Mouse (Mus musculus) embryonic facial prominence, embryonic 12.5 days (tissue): Measurements from ENCODE around the gene Hoxc5. TPM values are rescaled to one million over a fixed set of nuclear protein-coding genes. Genes with fewer than 3 reads are reported as not detected.

Experiments
- ATAC-seq: fragments of 200-750 bp; cut with Nextera tagmentation; 2 replicates; pipeline ENCODE4 v1.8.0; 2017; ENCODE audit not compliant: insufficient number of reproducible peaks, insufficient read depth, low FRiP score, low TSS enrichment
- H3K27ac ChIP-seq: fragments of 300-500 bp; sonication (generic); 2 replicates; pipeline ENCODE4 v1.5.1; 2016; ENCODE audit warnings: mild to moderate bottlenecking
- H3K27me3 ChIP-seq: fragments of 300-500 bp; sonication (generic); 2 replicates; pipeline ENCODE4 v1.6.1; 2016; ENCODE audit warnings: mild to moderate bottlenecking, moderate library complexity
- H3K36me3 ChIP-seq: fragments of 300-500 bp; sonication (generic); 2 replicates; pipeline ENCODE4 v1.6.1; 2016; ENCODE audit warnings: mild to moderate bottlenecking
- H3K4me1 ChIP-seq: fragments of 300-500 bp; sonication (generic); 2 replicates; pipeline ENCODE4 v1.6.1; 2016
- H3K4me2 ChIP-seq: fragments of 300-500 bp; sonication (generic); replicated peaks from 2 replicates; pipeline ENCODE4 v1.6.1; 2016; ENCODE audit warnings: mild to moderate bottlenecking, moderate library complexity
- H3K4me3 ChIP-seq: fragments of 300-500 bp; sonication (generic); 2 replicates; pipeline ENCODE4 v1.5.1; 2016; ENCODE audit warnings: mild to moderate bottlenecking
- H3K9ac ChIP-seq: fragments of 300-500 bp; sonication (generic); 2 replicates; pipeline ENCODE4 v1.6.1; 2016; ENCODE audit warnings: mild to moderate bottlenecking, moderate library complexity
- H3K9me3 ChIP-seq: fragments of 300-500 bp; sonication (generic); 2 replicates; pipeline ENCODE4 v1.6.1; 2016; ENCODE audit warnings: mild to moderate bottlenecking, moderate library complexity
- WGBS: fragments of 180-500 bp; shearing (Covaris S2); methylation state at CpG from one replicate; pipeline ENCODE4 v1.1.7; 2016; 5-methylcytosine and 5-hydroxymethylcytosine counted together
- polyA plus RNA-seq: library from polyadenylated mRNA; unstranded; fragments of >200 nt; fragmentation: Nextera tagmentation; extraction: Ambion mirVana; gene quantifications from 2 replicates; pipeline ENCODE4 v1.2.1, GENCODE M21; 2016

The Hoxc5 gene
- polyA plus RNA-seq, 1 experiment from 2014 or later = 2.4 TPM

DNA sequence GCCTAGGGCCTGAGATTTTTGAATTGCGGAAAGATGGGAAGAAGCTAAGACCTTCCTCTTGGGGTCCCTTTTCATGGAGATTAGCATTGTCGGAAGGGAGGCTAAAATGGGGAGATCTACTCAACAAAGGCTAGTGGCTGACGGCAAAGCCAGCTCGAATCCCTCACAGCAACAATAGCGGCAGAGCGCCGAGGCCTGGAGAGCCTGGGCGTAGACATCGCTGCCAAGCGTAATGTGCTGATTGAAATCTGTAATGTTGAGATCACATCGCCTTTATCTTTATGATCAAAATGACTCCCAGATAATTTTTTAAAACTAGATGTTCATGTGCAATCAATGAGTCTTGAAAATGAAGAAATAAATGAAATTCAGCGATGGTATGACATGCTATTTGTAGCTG is 32.8 kb upstream of the Hoxc5 start:
- WGBS = 1% methylated on average over 12 of the region's 12 CpGs
- no peaks in the 10 kb centered on the region for H3K9me3 ChIP-seq
- H3K9ac ChIP-seq = no peak overlapping the region
- H3K4me1 ChIP-seq = no peaks in the 10 kb centered on the region
- no peaks in the 10 kb centered on the region for H3K36me3 ChIP-seq
- no peak for ATAC-seq
- no peak overlapping the region for H3K27ac ChIP-seq
- no peak overlapping the region for H3K4me2 ChIP-seq
- H3K27me3 ChIP-seq = peaks cover 98% of the 10 kb centered on the region
- H3K4me3 ChIP-seq = no peak overlapping the region

- no peak overlapping the region for H3K4me2 ChIP-seq
- H3K4me3 ChIP-seq = no peak overlapping the region
- H3K9ac ChIP-seq = no peak overlapping the region
- WGBS = under 1% methylated on average over 27 of the region's 27 CpGs
- peaks cover 98% of the 10 kb centered on the region for H3K27me3 ChIP-seq
- ATAC-seq = no peak
- H3K4me1 ChIP-seq = no peaks in the 10 kb centered on the region
- no peak overlapping the region for H3K27ac ChIP-seq
- no peaks in the 10 kb centered on the region for H3K9me3 ChIP-seq
- no peaks in the 10 kb centered on the region for H3K36me3 ChIP-seq
Measured at GRCm38 (mm10) chr15:102934897-102935296, 32.3 kb upstream of the Hoxc5 start.

DNA sequence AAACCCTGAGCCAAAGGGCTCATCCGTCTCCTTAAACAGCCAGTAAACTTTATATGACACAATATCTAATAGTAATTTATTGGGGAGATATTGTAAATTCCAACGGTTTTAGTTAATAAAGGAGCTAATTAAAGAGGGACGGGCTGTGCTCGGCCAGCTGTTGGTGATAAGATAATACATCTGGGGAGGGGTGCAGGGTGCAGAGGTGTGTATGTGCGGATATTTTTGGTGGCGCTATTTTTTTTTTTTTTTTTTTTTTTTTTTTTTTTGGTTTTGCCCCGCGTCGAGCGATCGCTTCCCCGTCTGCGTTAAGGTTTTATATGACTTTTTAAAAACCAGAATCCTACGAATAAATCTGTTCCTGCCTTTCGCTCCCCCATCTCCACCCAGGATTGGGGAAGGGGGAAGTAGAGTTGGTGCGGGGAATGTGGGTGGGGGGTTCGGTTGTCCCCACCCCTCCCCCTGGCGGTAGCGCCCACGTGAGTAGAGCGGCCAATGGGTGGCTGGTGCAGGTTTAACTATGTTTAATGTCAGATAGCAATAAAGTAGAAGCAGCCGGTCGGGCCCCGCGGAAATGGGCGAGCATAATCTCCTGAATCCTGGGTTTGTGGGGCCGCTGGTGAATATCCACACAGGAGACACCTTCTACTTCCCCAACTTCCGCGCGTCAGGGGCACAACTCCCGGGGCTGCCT is 30.8 kb upstream of the Hoxc5 start, which contains the start of gene Hoxc12:
Hoxc12 (plus strand) TSS at position 479 of the 694 bp plus-strand sequence.
- 3% methylated on average over 31 of the region's 31 CpGs for WGBS
- Histone ChIP-seq H3K27ac (no peak within 1 kb of the TSS), H3K9ac (no peak within 1 kb of the TSS), H3K4me1 (no peaks in the 10 kb centered on the region), H3K36me3 (no peaks in the 10 kb centered on the region), H3K4me3 (no peak within 1 kb of the TSS), H3K9me3 (no peaks in the 10 kb centered on the region), H3K4me2 (no peak within 1 kb of the TSS), H3K27me3 (peaks cover 98% of the 10 kb centered on the region)
- ATAC-seq = no peak

DNA sequence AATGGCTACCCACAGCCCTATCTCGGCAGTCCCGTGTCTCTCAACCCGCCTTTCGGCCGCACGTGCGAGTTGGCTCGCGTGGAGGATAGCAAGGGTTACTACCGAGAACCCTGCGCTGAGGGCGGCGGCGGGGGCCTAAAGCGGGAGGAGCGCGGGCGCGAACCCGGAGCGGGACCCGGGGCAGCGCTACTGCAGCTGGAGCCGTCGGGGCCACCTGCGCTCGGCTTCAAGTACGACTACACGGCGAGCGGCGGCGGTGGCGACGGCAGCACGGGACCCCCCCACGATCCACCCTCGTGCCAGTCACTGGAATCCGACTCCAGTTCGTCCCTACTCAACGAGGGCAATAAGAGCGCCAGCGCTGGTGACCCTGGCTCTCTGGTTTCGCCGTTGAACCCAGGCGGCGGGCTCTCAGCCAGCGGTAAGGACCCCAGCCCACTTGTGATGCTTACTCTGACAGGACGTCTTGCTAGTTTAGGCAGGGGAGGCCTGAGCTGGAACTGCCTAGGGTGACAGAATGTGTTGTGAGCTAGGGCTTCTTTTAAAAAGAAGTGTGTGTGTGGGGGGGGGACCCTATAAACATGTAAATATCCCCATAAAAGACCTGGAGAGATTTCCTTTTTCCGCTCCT is 30.1 kb upstream of the Hoxc5 start:
- Histone ChIP-seq H3K9ac (no peak overlapping the region), H3K4me2 (no peak overlapping the region), H3K27me3 (peaks cover 98% of the 10 kb centered on the region), H3K36me3 (no peaks in the 10 kb centered on the region), H3K9me3 (no peaks in the 10 kb centered on the region), H3K27ac (no peak overlapping the region), H3K4me1 (no peaks in the 10 kb centered on the region), H3K4me3 (no peak overlapping the region)
- 1% methylated on average over 50 of the region's 50 CpGs for WGBS
- ATAC-seq = no peak

GRCm38 (mm10) chr15:102939256-102940155 is 27.7 kb upstream of the Hoxc5 start:
- no peaks in the 10 kb centered on the region for H3K36me3 ChIP-seq
- H3K4me1 ChIP-seq = no peaks in the 10 kb centered on the region
- H3K27me3 ChIP-seq = peaks cover 97% of the 10 kb centered on the region
- no peak overlapping the region for H3K27ac ChIP-seq
- ATAC-seq = no peak
- H3K9me3 ChIP-seq = no peaks in the 10 kb centered on the region
- no peak overlapping the region for H3K9ac ChIP-seq
- no peak overlapping the region for H3K4me3 ChIP-seq
- under 1% methylated on average over 34 of the region's 34 CpGs for WGBS
- no peak overlapping the region for H3K4me2 ChIP-seq

DNA sequence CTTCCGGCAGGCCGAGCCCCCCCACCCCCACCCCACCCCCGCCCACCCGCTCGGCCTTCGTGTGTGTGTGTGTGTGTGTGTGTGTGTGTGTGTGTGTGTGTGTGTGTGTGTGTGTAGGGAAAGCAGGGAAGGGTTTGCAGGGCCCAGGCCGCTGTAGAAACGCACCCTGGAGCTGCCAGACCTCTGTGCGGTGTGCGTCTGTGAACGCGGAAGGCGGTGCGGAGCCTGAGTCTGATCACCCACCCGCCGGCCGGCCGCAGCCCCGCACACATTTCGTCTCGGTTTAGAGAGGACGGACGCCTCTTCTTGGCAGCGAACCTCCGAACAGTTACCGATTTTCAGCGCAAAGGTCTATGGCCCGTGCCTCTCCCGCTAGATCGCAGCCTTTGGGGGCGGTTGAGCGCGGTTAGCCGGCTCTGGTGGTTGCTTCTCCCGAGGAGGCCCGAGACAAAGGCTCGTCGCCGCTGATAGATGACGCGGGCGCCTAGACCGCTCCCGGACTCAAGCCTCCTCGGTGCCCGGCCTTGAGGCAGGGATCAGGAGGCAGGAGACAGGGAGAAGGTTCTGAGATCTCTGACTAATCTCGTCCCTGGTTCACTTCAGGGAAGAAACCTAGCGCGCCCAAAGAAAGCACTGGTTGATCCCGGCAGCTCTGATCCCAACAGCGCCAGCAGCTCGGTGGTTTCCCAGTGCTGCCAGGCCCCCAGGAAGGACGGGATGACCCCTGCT is 24.3 kb upstream of the Hoxc5 start:
- peaks cover 98% of the 10 kb centered on the region for H3K27me3 ChIP-seq
- no peaks in the 10 kb centered on the region for H3K9me3 ChIP-seq
- no peak overlapping the region for H3K27ac ChIP-seq
- H3K9ac ChIP-seq = no peak overlapping the region
- H3K4me2 ChIP-seq = no peak overlapping the region
- ATAC-seq = no peak
- H3K4me3 ChIP-seq = no peak overlapping the region
- WGBS = under 1% methylated on average over 49 of the region's 53 CpGs
- no peaks in the 10 kb centered on the region for H3K4me1 ChIP-seq
- H3K36me3 ChIP-seq = no peaks in the 10 kb centered on the region

DNA sequence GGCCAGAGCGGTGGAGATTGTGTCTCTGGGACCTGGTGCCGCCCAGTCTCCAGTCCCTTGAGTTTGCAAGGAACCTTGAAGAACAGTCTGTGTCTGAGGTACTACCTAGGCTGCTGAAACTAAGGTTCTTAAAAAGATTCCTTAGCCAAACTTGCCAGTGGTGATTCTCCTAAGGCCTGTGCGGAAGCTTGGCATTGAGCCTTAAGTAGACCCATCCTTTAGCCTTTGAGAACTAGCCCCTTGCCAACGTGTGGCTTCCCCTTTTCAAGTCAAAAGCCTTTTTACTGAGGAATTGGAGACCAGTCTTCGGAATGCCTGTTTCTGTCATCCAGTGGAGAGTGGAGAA is 23.8 kb upstream of the Hoxc5 start:
- Histone ChIP-seq H3K9ac (no peak overlapping the region), H3K36me3 (no peaks in the 10 kb centered on the region), H3K27me3 (peaks cover 98% of the 10 kb centered on the region), H3K9me3 (no peaks in the 10 kb centered on the region), H3K4me1 (no peaks in the 10 kb centered on the region), H3K4me2 (no peak overlapping the region), H3K27ac (no peak overlapping the region), H3K4me3 (no peak overlapping the region)
- 0% methylated on average over 5 of the region's 5 CpGs for WGBS
- ATAC-seq = no peak

DNA sequence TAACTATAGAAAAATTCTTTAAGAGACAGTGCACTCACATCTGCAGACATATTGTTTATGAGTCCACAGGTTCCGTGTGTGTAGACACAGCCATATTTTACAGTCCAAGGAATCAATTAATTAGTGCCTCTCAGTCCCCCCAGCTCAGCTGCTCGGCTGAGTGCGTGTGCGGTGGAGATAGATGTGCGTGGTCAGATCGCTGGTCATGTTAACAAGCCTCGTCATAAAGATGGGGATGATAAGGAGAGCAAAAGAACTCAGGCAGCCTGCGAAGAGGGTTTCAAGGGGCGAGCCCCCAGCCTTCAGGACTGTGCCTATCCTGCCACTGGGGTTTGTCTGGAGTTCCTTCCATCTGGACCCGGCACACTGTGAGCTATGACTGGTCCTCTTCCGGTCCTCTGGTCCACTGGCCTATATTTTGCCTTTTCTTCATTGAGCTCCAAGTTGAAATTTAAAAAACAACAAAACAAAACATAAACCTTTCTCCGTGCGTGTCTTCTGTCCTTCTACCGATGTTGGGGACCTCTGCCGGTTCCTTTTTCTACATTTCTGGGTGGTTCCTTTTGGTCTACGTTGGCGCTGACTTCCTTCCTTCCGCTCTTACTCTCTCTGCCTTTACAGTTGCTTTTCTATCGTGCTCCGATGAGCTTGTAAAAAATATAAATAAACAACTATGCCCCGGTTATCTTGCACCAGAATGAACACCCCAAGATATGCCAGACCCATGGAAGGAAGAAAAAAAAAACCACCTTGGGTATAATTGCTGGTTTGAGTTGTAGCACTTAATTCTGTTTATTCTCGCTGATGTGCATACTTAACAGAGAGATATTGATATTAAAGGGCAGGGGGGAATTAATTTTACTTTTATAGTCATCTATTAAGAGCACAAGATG is 21.8 kb upstream of the Hoxc5 start:
- H3K9ac ChIP-seq = no peak overlapping the region
- no peaks in the 10 kb centered on the region for H3K9me3 ChIP-seq
- H3K27ac ChIP-seq = no peak overlapping the region
- no peak overlapping the region for H3K4me2 ChIP-seq
- no peak overlapping the region for H3K4me3 ChIP-seq
- H3K4me1 ChIP-seq = no peaks in the 10 kb centered on the region
- no peak for ATAC-seq
- H3K27me3 ChIP-seq = peaks cover 98% of the 10 kb centered on the region
- 11% methylated on average over 22 of the region's 22 CpGs for WGBS
- no peaks in the 10 kb centered on the region for H3K36me3 ChIP-seq

DNA sequence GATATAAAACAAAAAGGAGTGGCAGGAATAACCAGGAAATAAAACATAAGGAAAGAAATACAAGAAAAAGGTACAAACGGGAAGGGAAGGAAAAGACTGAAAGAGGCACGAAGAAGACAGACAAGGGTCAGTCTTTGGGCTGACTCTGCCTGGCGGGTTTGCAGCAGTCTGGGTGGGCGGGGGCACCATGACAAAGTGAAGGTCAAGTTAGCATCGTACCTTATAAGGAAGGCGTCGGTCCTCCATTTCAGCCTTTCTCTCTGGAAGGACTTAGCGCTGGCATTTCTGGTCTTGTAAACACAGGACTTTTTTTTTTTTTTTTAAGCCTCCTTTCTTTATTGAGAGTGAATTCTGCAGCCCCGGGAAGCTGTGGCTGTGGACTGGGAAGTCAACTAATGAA is 20.0 kb upstream of the Hoxc5 start:
- ATAC-seq = no peak
- H3K9ac ChIP-seq = no peak overlapping the region
- H3K4me2 ChIP-seq = no peak overlapping the region
- no peak overlapping the region for H3K27ac ChIP-seq
- 1% methylated on average over 9 of the region's 9 CpGs for WGBS
- peaks cover 98% of the 10 kb centered on the region for H3K27me3 ChIP-seq
- no peak overlapping the region for H3K4me3 ChIP-seq
- no peaks in the 10 kb centered on the region for H3K9me3 ChIP-seq
- H3K36me3 ChIP-seq = no peaks in the 10 kb centered on the region
- no peaks in the 10 kb centered on the region for H3K4me1 ChIP-seq

DNA sequence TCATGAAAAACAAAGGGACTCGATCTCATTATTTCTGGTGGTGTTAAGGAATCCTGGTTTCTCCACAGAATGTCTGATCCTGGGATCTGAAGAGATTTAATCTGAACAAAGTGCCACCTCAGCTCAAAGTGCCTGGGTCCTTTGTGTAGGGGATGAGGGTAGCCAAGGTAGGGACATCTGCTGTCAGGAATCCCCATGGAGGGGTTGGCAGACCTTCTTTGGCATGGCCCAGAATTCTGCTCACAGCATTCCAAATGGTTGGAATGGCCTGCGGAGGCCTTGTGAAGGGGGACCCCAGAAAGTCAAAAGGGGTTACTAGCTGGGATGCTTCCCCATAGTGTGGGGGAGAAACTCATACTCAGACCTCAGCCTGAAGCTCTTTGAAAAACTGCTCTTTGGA is 18.4 kb upstream of the Hoxc5 start:
- Histone ChIP-seq H3K4me1 (no peaks in the 10 kb centered on the region), H3K9me3 (no peaks in the 10 kb centered on the region), H3K36me3 (no peaks in the 10 kb centered on the region), H3K27ac (no peak overlapping the region), H3K4me2 (no peak overlapping the region), H3K27me3 (peaks cover 98% of the 10 kb centered on the region), H3K9ac (no peak overlapping the region), H3K4me3 (no peak overlapping the region)
- WGBS = 12% methylated on average over 2 of the region's 2 CpGs
- no peak for ATAC-seq

GRCm38 (mm10) chr15:102949696-102950095 is 17.5 kb upstream of the Hoxc5 start:
- Histone ChIP-seq H3K4me3 (no peak overlapping the region), H3K9ac (no peak overlapping the region), H3K36me3 (no peaks in the 10 kb centered on the region), H3K4me1 (no peaks in the 10 kb centered on the region), H3K4me2 (no peak overlapping the region), H3K9me3 (no peaks in the 10 kb centered on the region), H3K27me3 (peaks cover 99% of the 10 kb centered on the region), H3K27ac (no peak overlapping the region)
- WGBS = 3% methylated on average over 20 of the region's 20 CpGs
- ATAC-seq = no peak
